In the genomic region with DNA sequence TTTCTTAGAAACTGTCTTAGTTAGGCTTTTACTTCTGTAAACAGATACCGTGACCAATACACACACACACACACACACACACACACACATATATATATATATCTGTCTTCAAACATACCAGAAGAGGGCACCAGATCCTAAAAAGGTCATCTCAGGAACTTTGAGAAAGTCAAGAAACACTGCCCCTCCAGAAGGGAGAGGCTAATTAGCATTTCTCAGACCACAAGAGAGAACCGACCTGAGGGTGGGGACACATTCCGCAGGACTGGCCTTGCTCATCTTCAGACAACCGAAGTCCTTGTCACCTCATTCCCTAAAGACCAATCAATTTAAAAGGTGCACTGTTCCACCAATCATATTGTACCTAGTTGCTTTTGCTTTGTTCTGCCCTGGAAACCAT, we compare ENCODE assay signal across 29 mouse cellular contexts. TPM values are rescaled to one million over a fixed set of nuclear protein-coding genes. Genes with fewer than 3 reads are reported as not detected.
DNase-seq lines count a peak whose midpoint lies in the region; ATAC-seq and TF ChIP-seq lines count a peak whose summit lies in the region.
"Had no signal": no experiment of that assay in that cellular context is flagged by ENCODE, and none has a peak within 500 bp of the region (broad histone marks: within the 10 kb centered on the region; RNA-seq: fewer than 3 reads in every experiment).

No protein-coding gene starts in this region.

- 89% methylated on average over 4 of the region's 4 CpGs for WGBS in stomach, postnatal 0 days
- 93% methylated on average over 4 of the region's 4 CpGs for WGBS in kidney, embryonic 14.5 days

- no peaks in the 10 kb centered on the region for H3K79me2 ChIP-seq in CH12.LX (replicated peaks; ENCODE audit: control insufficient read depth, extremely low read depth, insufficient read depth, poor library complexity, severe bottlenecking)

- no peak overlapping the region for H3K4me3 ChIP-seq in CH12.LX (replicated peaks in 1 of 3; ENCODE audit: low read depth in 2 of 3, low read length in 2 of 3, poor library complexity in 1 of 3)
- H3K4me3 ChIP-seq in stomach, postnatal 0 days (ENCODE audit: low read depth, low read length): no peak overlapping the region
- no peak overlapping the region for H3K4me3 ChIP-seq in kidney, embryonic 14.5 days (ENCODE audit: low read length)
- H3K4me3 ChIP-seq: embryonic facial prominence, embryonic 12.5 days; forebrain, embryonic 15.5 days; hindbrain, embryonic 13.5 days; lung, embryonic 15.5 days; neural tube, embryonic 12.5 days had no signal

- ATAC-seq in CD4-positive, CD25-positive, alpha-beta regulatory T cell, adult 4 months: no peak
- ATAC-seq in stomach, postnatal 0 days (ENCODE audit: low FRiP score, low TSS enrichment): no peak
- ATAC-seq in kidney, embryonic 14.5 days (ENCODE audit: low FRiP score, low TSS enrichment): no peak
- ATAC-seq: forebrain, embryonic 15.5 days; intestine, postnatal 0 days; midbrain, embryonic 16.5 days had no signal

- peak; percentile 13 for TF ChIP-seq RAD21 in CH12.LX (IDR thresholded peaks at IDR 0.05; ENCODE audit: low read depth, low read length)

- no peak overlapping the region for H3K4me2 ChIP-seq in CH12.LX (ENCODE audit: insufficient read depth, low read depth, poor library complexity, severe bottlenecking)
- H3K4me2 ChIP-seq in stomach, postnatal 0 days (replicated peaks; ENCODE audit: low read depth): no peak overlapping the region
- no peak overlapping the region for H3K4me2 ChIP-seq in kidney, embryonic 14.5 days (replicated peaks; ENCODE audit: low read depth, low read length)
- H3K4me2 ChIP-seq: embryonic facial prominence, embryonic 12.5 days; forebrain, embryonic 15.5 days; heart, embryonic 11.5 days; hindbrain, embryonic 13.5 days; lung, embryonic 15.5 days; midbrain, embryonic 11.5 days; neural tube, embryonic 12.5 days had no signal

- H3K27me3 ChIP-seq in CH12.LX (replicated peaks): peaks cover 5% of the 10 kb centered on the region
- H3K27me3 ChIP-seq in stomach, postnatal 0 days (ENCODE audit: control insufficient read depth, insufficient read depth, low read length): no peaks in the 10 kb centered on the region
- no peaks in the 10 kb centered on the region for H3K27me3 ChIP-seq in kidney, embryonic 14.5 days (ENCODE audit: control insufficient read depth, insufficient read depth, low read length)
- H3K27me3 ChIP-seq: embryonic facial prominence, embryonic 12.5 days; forebrain, embryonic 15.5 days; hindbrain, embryonic 13.5 days; lung, embryonic 15.5 days; neural tube, embryonic 12.5 days had no signal

- H3K9ac ChIP-seq in CH12.LX (ENCODE audit: insufficient read depth, low read depth): no peak overlapping the region
- no peak overlapping the region for H3K9ac ChIP-seq in stomach, postnatal 0 days (ENCODE audit: low read length)
- H3K9ac ChIP-seq in kidney, embryonic 14.5 days (ENCODE audit: low read depth, low read length): no peak overlapping the region
- H3K9ac ChIP-seq: embryonic facial prominence, embryonic 12.5 days; forebrain, embryonic 15.5 days; hindbrain, embryonic 13.5 days; liver, embryonic 14.5 days; lung, embryonic 15.5 days; neural tube, embryonic 12.5 days had no signal

- peak in 1 of 2 experiments; percentile 39; a peak in 1 of 4 replicates for TF ChIP-seq CTCF in CH12.LX (conservative IDR thresholded peaks at IDR 0.05 in 1 of 2, IDR thresholded peaks at IDR 0.05 in 1 of 2; ENCODE audit: low read depth in 2 of 2, low read length in 2 of 2)
- 0 out of 2 replicates have a peak, but pooled peaks have one; percentile 6 for TF ChIP-seq CTCF in stomach, postnatal 0 days (IDR thresholded peaks at IDR 0.05; ENCODE audit: low read depth)

- DNase-seq in CD4-positive, CD25-positive, alpha-beta regulatory T cell, adult 2 months (ENCODE audit: low read depth, low spot score): peak; percentile 6
- DNase-seq in CH12.LX (ENCODE audit: extremely low read depth) (peak; percentile 14), R1 (ENCODE audit: low read depth, low spot score) (peak; percentile 99)
- DNase-seq in stomach, postnatal 0 days (ENCODE audit: low spot score): no peak
- DNase-seq in thymus, postnatal 36 days: no peak
- DNase-seq: adrenal gland, postnatal 14 days; cerebellum, adult 11-12 months; embryo, embryonic 11 days; gastrocnemius, postnatal 25 days; heart, adult 11 months; heart, postnatal 36 days; kidney, adult 9 months; kidney, postnatal 14 days; layer of hippocampus, postnatal 36 days; liver; right cerebral cortex, adult 18-20 months; right cerebral cortex, postnatal 4 days had no signal

- no peak for TF ChIP-seq EP300 in CH12.LX (IDR thresholded peaks at IDR 0.05; ENCODE audit: low read length)
- TF ChIP-seq EP300 in stomach, postnatal 0 days (optimal IDR thresholded peaks at IDR 0.05): no peak

- TF ChIP-seq POLR2A in CH12.LX (IDR thresholded peaks at IDR 0.05; ENCODE audit: low read depth, low read length): no peak

- no peak overlapping the region for H3K27ac ChIP-seq in CH12.LX (ENCODE audit: insufficient read depth, low read depth)
- H3K27ac ChIP-seq in stomach, postnatal 0 days (replicated peaks): no peak overlapping the region
- no peak overlapping the region for H3K27ac ChIP-seq in kidney, embryonic 14.5 days (ENCODE audit: low read depth, low read length)
- H3K27ac ChIP-seq: embryonic facial prominence, embryonic 12.5 days; forebrain, embryonic 15.5 days; hindbrain, embryonic 13.5 days; liver, embryonic 14.5 days; lung, embryonic 15.5 days; neural tube, embryonic 12.5 days had no signal

- in situ Hi-C loops in CH12.LX (cut with MboI; ENCODE audit: low pct_ligation_motif_present, low pct_unique_long_range_greater_than_20kb, low sequenced_read_pairs): no loop called here

- dilution Hi-C loops in CH12.LX (cut with MboI; ENCODE audit: extremely low pct_ligation_motif_present, extremely low pct_unique_long_range_greater_than_20kb, low sequenced_read_pairs): no loop called here

- H3K9me3 ChIP-seq in CH12.LX (replicated peaks; ENCODE audit: low read length): peaks cover 3% of the 10 kb centered on the region
- H3K9me3 ChIP-seq in stomach, postnatal 0 days (ENCODE audit: control insufficient read depth, low read length): no peaks in the 10 kb centered on the region
- no peaks in the 10 kb centered on the region for H3K9me3 ChIP-seq in kidney, embryonic 14.5 days (ENCODE audit: control insufficient read depth, low read length)
- H3K9me3 ChIP-seq: embryonic facial prominence, embryonic 12.5 days; forebrain, embryonic 15.5 days; hindbrain, embryonic 13.5 days; lung, embryonic 15.5 days; neural tube, embryonic 12.5 days had no signal

- no peaks in the 10 kb centered on the region for H3K4me1 ChIP-seq in CH12.LX (ENCODE audit: control insufficient read depth in 1 of 2, insufficient read depth in 2 of 2)
- H3K4me1 ChIP-seq in stomach, postnatal 0 days (replicated peaks; ENCODE audit: control insufficient read depth, insufficient read depth): no peaks in the 10 kb centered on the region
- no peaks in the 10 kb centered on the region for H3K4me1 ChIP-seq in kidney, embryonic 14.5 days (ENCODE audit: control insufficient read depth, insufficient read depth, low read length)
- H3K4me1 ChIP-seq: embryonic facial prominence, embryonic 12.5 days; forebrain, embryonic 15.5 days; hindbrain, embryonic 13.5 days; lung, embryonic 15.5 days; neural tube, embryonic 12.5 days had no signal

- no peaks in the 10 kb centered on the region for H3K36me3 ChIP-seq in CH12.LX (replicated peaks in 1 of 2; ENCODE audit: control insufficient read depth in 1 of 2, insufficient read depth in 1 of 2, low read length in 1 of 2)
- H3K36me3 ChIP-seq in stomach, postnatal 0 days (ENCODE audit: control insufficient read depth, insufficient read depth, low read length): no peaks in the 10 kb centered on the region
- no peaks in the 10 kb centered on the region for H3K36me3 ChIP-seq in kidney, embryonic 14.5 days (ENCODE audit: control insufficient read depth, insufficient read depth, low read length)
- H3K36me3 ChIP-seq: embryonic facial prominence, embryonic 12.5 days; forebrain, embryonic 15.5 days; hindbrain, embryonic 13.5 days; lung, embryonic 15.5 days; neural tube, embryonic 12.5 days had no signal

TF ChIP-seq in CH12.LX, 34 proteins besides CTCF, POLR2A, EP300 and RAD21:
- TF ChIP-seq SMC3 (IDR thresholded peaks at IDR 0.05; ENCODE audit: low read depth, low read length) (peak; percentile 10), ZC3H11A (IDR thresholded peaks at IDR 0.05; ENCODE audit: low read depth, low read length) (no peak), PAX5 (IDR thresholded peaks at IDR 0.05; ENCODE audit: low read length) (no peak), IRF4 (IDR thresholded peaks at IDR 0.05; ENCODE audit: low read depth, low read length) (no peak), USF1 (IDR thresholded peaks at IDR 0.05; ENCODE audit: low read depth, low read length) (no peak), TBP (conservative IDR thresholded peaks at IDR 0.05; ENCODE audit: low read depth, low read length) (no peak)

RNA-seq across cellular contexts. Expression of a gene that starts 46.0 kb away (rescaled TPM):
- 1 to 10 TPM; 1.1 to 1.3 TPM for polyA plus RNA-seq in CD4-positive, CD25-positive, alpha-beta regulatory T cell, adult 4 months (2017; shearing (Covaris generic))
- total RNA-seq in CH12.LX (2012; rRNA removed) (31.8 and 39.7 TPM in 2 replicates), CH12.LX (2014; rRNA removed) (19.1 and 20.3 TPM in 2 replicates)
- 23.7 and 24.7 TPM in 2 replicates for polyA plus RNA-seq in CH12.LX (2012; ENCODE audit: insufficient read length, low read depth)
- 20.6 and 22.8 TPM in 2 replicates for polyA plus RNA-seq in stomach, postnatal 0 days (2015; fragmentation: Nextera tagmentation; extraction: Ambion mirVana)
- 10.2 and 13.8 TPM in 2 replicates for polyA plus RNA-seq in kidney, embryonic 14.5 days (2014; fragmentation: Nextera tagmentation; extraction: Ambion mirVana)

RNA-seq across cellular contexts. Expression of a gene that starts 53.5 kb away (rescaled TPM):
- polyA plus RNA-seq in CD4-positive, CD25-positive, alpha-beta regulatory T cell, adult 4 months (2017; shearing (Covaris generic)): 10 to 100 TPM; 36.8 to 43.7 TPM
- total RNA-seq in CH12.LX (2012; rRNA removed): 30.1 and 34.0 TPM in 2 replicates
- 21.8 and 23.9 TPM in 2 replicates for total RNA-seq in CH12.LX (2014; rRNA removed)
- 25.8 and 37.5 TPM in 2 replicates for polyA plus RNA-seq in CH12.LX (2012; ENCODE audit: insufficient read length, low read depth)
- 9.4 TPM in 2 replicates for polyA plus RNA-seq in stomach, postnatal 0 days (2015; fragmentation: Nextera tagmentation; extraction: Ambion mirVana)
- 30.7 and 41.5 TPM in 2 replicates for polyA plus RNA-seq in kidney, embryonic 14.5 days (2014; fragmentation: Nextera tagmentation; extraction: Ambion mirVana)

RNA-seq across cellular contexts. Expression of a gene that starts 56.2 kb away (rescaled TPM):
- polyA plus RNA-seq in CD4-positive, CD25-positive, alpha-beta regulatory T cell, adult 4 months (2017; shearing (Covaris generic)): 10 to 100 TPM; 15.7 to 34.0 TPM
- total RNA-seq in CH12.LX (2012; rRNA removed) (28.9 and 31.8 TPM in 2 replicates), CH12.LX (2014; rRNA removed) (8.5 and 9.0 TPM in 2 replicates)
- polyA plus RNA-seq in CH12.LX (2012; ENCODE audit: insufficient read length, low read depth): 28.7 and 34.7 TPM in 2 replicates
- 10.1 and 10.4 TPM in 2 replicates for polyA plus RNA-seq in stomach, postnatal 0 days (2015; fragmentation: Nextera tagmentation; extraction: Ambion mirVana)
- 19.4 and 30.6 TPM in 2 replicates for polyA plus RNA-seq in kidney, embryonic 14.5 days (2014; fragmentation: Nextera tagmentation; extraction: Ambion mirVana)

Comparison
In these comparisons a context has a peak if more than half of its experiments do, and no peak if none do; other contexts are left out.
1. DNase-seq: peak in CD4-positive, CD25-positive, alpha-beta regulatory T cell, adult 2 months (single experiment), CH12.LX (single experiment) and R1 (single experiment); none in stomach, postnatal 0 days (single experiment) and thymus, postnatal 36 days (0 of 2).